Comparison of ENCODE assay signal across 11 mouse cellular contexts in genomic region chr2:166184417-166184816, GRCm38 (mm10). TPM values are rescaled to one million over a fixed set of nuclear protein-coding genes. Genes with fewer than 3 reads are reported as not detected.
A peak's percentile ranks its signal among the peaks of the same experiment; 100 is the strongest.
DNase-seq lines count a peak whose midpoint lies in the region; ATAC-seq lines count a peak whose summit lies in the region.
"Had no signal": no experiment of that assay in that cellular context is flagged by ENCODE, and none has a peak within 500 bp of the region (broad histone marks: within the 10 kb centered on the region; RNA-seq: fewer than 3 reads in every experiment).

No protein-coding gene starts in this region.

- no peak overlapping the region for H3K27ac ChIP-seq in hindbrain, embryonic 11.5 days (ENCODE audit: low read depth, low read length)
- no peak overlapping the region for H3K27ac ChIP-seq in hindbrain, embryonic 16.5 days (ENCODE audit: low read depth, low read length)

- no peak overlapping the region for H3K4me2 ChIP-seq in hindbrain, embryonic 11.5 days (replicated peaks; ENCODE audit: low read depth, low read length)
- H3K4me2 ChIP-seq in hindbrain, embryonic 16.5 days (ENCODE audit: low read length) = no peak overlapping the region

- H3K4me1 ChIP-seq in hindbrain, embryonic 11.5 days (replicated peaks; ENCODE audit: control insufficient read depth, insufficient read depth, low read length) = peaks cover 14% of the 10 kb centered on the region
- H3K4me1 ChIP-seq in hindbrain, embryonic 16.5 days (ENCODE audit: control insufficient read depth, insufficient read depth, low read depth, low read length) = peaks cover 20% of the 10 kb centered on the region

- ATAC-seq in hindbrain, embryonic 11.5 days (ENCODE audit: low FRiP score) = no peak
- no peak for ATAC-seq in hindbrain, embryonic 16.5 days
- peak; percentile 28 for ATAC-seq in megakaryocyte progenitor cell, adult 5-6 weeks (replicated peaks; ENCODE audit: poor library complexity)

- 65% methylated on average over 6 of the region's 6 CpGs for WGBS in hindbrain, embryonic 11.5 days
- 64% methylated on average over 6 of the region's 6 CpGs for WGBS in hindbrain, embryonic 16.5 days

- H3K4me3 ChIP-seq in hindbrain, embryonic 11.5 days (ENCODE audit: low read depth, low read length) = no peak overlapping the region
- no peak overlapping the region for H3K4me3 ChIP-seq in hindbrain, embryonic 16.5 days (ENCODE audit: low read length)

- peak; percentile 42 for DNase-seq in hindbrain, embryonic 11.5 days (ENCODE audit: low spot score)
- DNase-seq in retina, embryonic 14.5 days (ENCODE audit: low spot score) = peak; percentile 52
- DNase-seq in retina, postnatal 1 day = no peak
- DNase-seq in WW6 (ENCODE audit: low read depth, low spot score) = peak; percentile 74
- no peak for DNase-seq in layer of hippocampus, adult 11-12 months (ENCODE audit: low spot score)
- no peak for DNase-seq in frontal cortex, adult 2 months (ENCODE audit: extremely low spot score in 1 of 2, low spot score in 1 of 2)
- DNase-seq: heart, postnatal 10 days; kidney, adult 8-10 months had no signal

- H3K36me3 ChIP-seq in hindbrain, embryonic 11.5 days (ENCODE audit: control insufficient read depth, insufficient read depth, low read length) = no peaks in the 10 kb centered on the region
- no peaks in the 10 kb centered on the region for H3K36me3 ChIP-seq in hindbrain, embryonic 16.5 days (ENCODE audit: control insufficient read depth, insufficient read depth, low read length)
- H3K36me3 ChIP-seq: G1E had no signal

- H3K9me3 ChIP-seq in hindbrain, embryonic 11.5 days (ENCODE audit: control insufficient read depth, low read length) = no peaks in the 10 kb centered on the region
- no peaks in the 10 kb centered on the region for H3K9me3 ChIP-seq in hindbrain, embryonic 16.5 days (ENCODE audit: control insufficient read depth, low read length)

- H3K27me3 ChIP-seq in hindbrain, embryonic 11.5 days (ENCODE audit: control insufficient read depth, insufficient read depth, low read length) = no peaks in the 10 kb centered on the region
- peaks cover 5% of the 10 kb centered on the region; the same call in 1 of the 2 replicates for H3K27me3 ChIP-seq in hindbrain, embryonic 16.5 days (replicated peaks; ENCODE audit: control insufficient read depth, insufficient read depth, low read length)

- no peak overlapping the region for H3K9ac ChIP-seq in hindbrain, embryonic 11.5 days (ENCODE audit: low read depth, low read length)
- no peak overlapping the region for H3K9ac ChIP-seq in hindbrain, embryonic 16.5 days (ENCODE audit: low read depth, low read length)

RNA-seq across cellular contexts. Expression of gene Sulf2, which starts 29.0 kb away (rescaled TPM):
- polyA plus RNA-seq in hindbrain, embryonic 11.5 days (2014; fragmentation: Nextera tagmentation; extraction: Ambion mirVana) = 104 and 115 TPM in 2 replicates
- 73.6 and 101 TPM in 2 replicates for polyA plus RNA-seq in hindbrain, embryonic 16.5 days (2015; fragmentation: Nextera tagmentation; extraction: Ambion mirVana)
- total RNA-seq in megakaryocyte progenitor cell, adult 5-6 weeks (2015) = 1.3 and 3.5 TPM in 2 replicates
- 0.88 and 1.5 TPM in 2 replicates for total RNA-seq in megakaryocyte progenitor cell, adult 5-6 weeks (2017)
- polyA plus RNA-seq in frontal cortex, adult 2 months (2012; rRNA removed) = 52.1 and 61.0 TPM in 2 replicates
- polyA plus RNA-seq: G1E had no signal

Comparison
In these comparisons a context has a peak if more than half of its experiments do, and no peak if none do; other contexts are left out.
1. DNase-seq: peak in hindbrain, embryonic 11.5 days (single experiment), retina, embryonic 14.5 days (single experiment) and WW6 (single experiment); none in retina, postnatal 1 day (single experiment), layer of hippocampus, adult 11-12 months (single experiment) and frontal cortex, adult 2 months (0 of 2).